Mouse (Mus musculus) embryonic facial prominence, embryonic 10.5 days (tissue): ENCODE data around the gene Gmeb2. TPM values are rescaled to one million over a fixed set of nuclear protein-coding genes. Genes with fewer than 3 reads are reported as not detected.

Experiments
- DNase-seq: peaks from one replicate; pipeline ENCODE4 v3.0.0-alpha.2; 2017; ENCODE audit warnings: low spot score
- H3K27ac ChIP-seq: fragments of 300-500 bp; sonication (generic); replicated peaks from 2 replicates; pipeline ENCODE4 v1.5.1; 2016; ENCODE audit warnings: mild to moderate bottlenecking
- H3K27me3 ChIP-seq: fragments of 300-500 bp; sonication (generic); replicated peaks from 2 replicates; pipeline ENCODE4 v1.6.1; 2016; ENCODE audit warnings: low read depth, mild to moderate bottlenecking; ENCODE audit not compliant: poor library complexity, severe bottlenecking
- H3K36me3 ChIP-seq: fragments of 300-500 bp; sonication (generic); replicated peaks from 2 replicates; pipeline ENCODE4 v1.6.1; 2016; ENCODE audit warnings: mild to moderate bottlenecking, moderate library complexity
- H3K4me1 ChIP-seq: fragments of 300-500 bp; sonication (generic); 2 replicates; pipeline ENCODE4 v1.6.1; 2016
- H3K4me3 ChIP-seq: fragments of 300-500 bp; sonication (generic); 2 replicates; pipeline ENCODE4 v1.5.1; 2016; ENCODE audit warnings: mild to moderate bottlenecking, moderate library complexity
- H3K9me3 ChIP-seq: fragments of 300-500 bp; sonication (generic); 2 replicates; pipeline ENCODE4 v1.6.1; 2016; ENCODE audit warnings: mild to moderate bottlenecking
- WGBS: fragments of 180-500 bp; shearing (Covaris S2); methylation state at CpG from one replicate; pipeline ENCODE4 v1.1.7; 2016; 5-methylcytosine and 5-hydroxymethylcytosine counted together
- polyA plus RNA-seq: library from polyadenylated mRNA; unstranded; fragments of >200 nt; fragmentation: Nextera tagmentation; extraction: Ambion mirVana; gene quantifications from 2 replicates; pipeline ENCODE4 v1.2.1, GENCODE M21; 2016

Gene Gmeb2
- polyA plus RNA-seq, 1 experiment from 2014 or later, result 20.2 TPM

GRCm38 (mm10) chr2:181253248-181253647 lies 34.6 kb downstream of the Gmeb2 start:
- H3K27me3 ChIP-seq, result no peaks in the 10 kb centered on the region
- H3K9me3 ChIP-seq, result no peaks in the 10 kb centered on the region
- DNase-seq, result no peak
- peaks cover 80% of the 10 kb centered on the region for H3K36me3 ChIP-seq
- H3K27ac ChIP-seq, result no peak overlapping the region
- peaks cover 5% of the 10 kb centered on the region for H3K4me1 ChIP-seq
- no peak overlapping the region for H3K4me3 ChIP-seq
- 82% methylated on average over 1 of the region's 1 CpGs for WGBS

DNA sequence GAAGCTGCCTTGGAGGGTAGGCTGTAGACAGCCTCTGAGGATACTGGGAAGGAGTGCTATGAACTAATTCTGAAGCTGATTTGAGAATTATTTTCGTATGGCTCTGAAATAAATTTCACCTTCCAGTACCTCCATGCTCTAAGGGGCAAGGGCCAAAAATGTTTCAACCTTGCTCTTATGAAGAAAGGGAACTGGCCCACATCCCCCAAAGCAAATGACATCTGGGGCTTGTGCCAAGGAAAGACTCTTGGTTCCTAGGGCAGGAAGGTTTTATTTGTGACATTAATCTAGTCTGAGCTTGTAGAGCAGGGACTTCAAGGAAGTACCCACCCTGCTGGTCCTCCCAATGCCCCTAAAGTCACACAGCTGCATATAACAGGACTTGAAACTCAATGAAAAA lies 36.0 kb downstream of the Gmeb2 start:
- H3K27ac ChIP-seq, result no peak overlapping the region
- peaks cover 66% of the 10 kb centered on the region for H3K36me3 ChIP-seq
- no peak for DNase-seq
- H3K9me3 ChIP-seq, result no peaks in the 10 kb centered on the region
- H3K27me3 ChIP-seq, result no peaks in the 10 kb centered on the region
- no peak overlapping the region for H3K4me3 ChIP-seq
- whole genome bisulfite sequencing, result 79% methylated on average over 1 of the region's 1 CpGs
- H3K4me1 ChIP-seq, result peaks cover 5% of the 10 kb centered on the region

- no peak for DNase-seq
- 82% methylated on average over 10 of the region's 10 CpGs for WGBS
- peaks cover 6% of the 10 kb centered on the region for H3K4me1 ChIP-seq
- peaks cover 41% of the 10 kb centered on the region for H3K36me3 ChIP-seq
- H3K27ac ChIP-seq, result no peak overlapping the region
- no peaks in the 10 kb centered on the region for H3K27me3 ChIP-seq
- H3K9me3 ChIP-seq, result no peaks in the 10 kb centered on the region
- H3K4me3 ChIP-seq, result no peak overlapping the region
These were observed 38.6 kb downstream of the Gmeb2 start for GRCm38 (mm10) chr2:181249217-181249616.

GRCm38 (mm10) chr2:181245031-181245430 lies 42.8 kb downstream of the Gmeb2 start:
- 36% methylated on average over 2 of the region's 2 CpGs for WGBS
- no peak for DNase-seq
- no peak overlapping the region for H3K4me3 ChIP-seq

DNA sequence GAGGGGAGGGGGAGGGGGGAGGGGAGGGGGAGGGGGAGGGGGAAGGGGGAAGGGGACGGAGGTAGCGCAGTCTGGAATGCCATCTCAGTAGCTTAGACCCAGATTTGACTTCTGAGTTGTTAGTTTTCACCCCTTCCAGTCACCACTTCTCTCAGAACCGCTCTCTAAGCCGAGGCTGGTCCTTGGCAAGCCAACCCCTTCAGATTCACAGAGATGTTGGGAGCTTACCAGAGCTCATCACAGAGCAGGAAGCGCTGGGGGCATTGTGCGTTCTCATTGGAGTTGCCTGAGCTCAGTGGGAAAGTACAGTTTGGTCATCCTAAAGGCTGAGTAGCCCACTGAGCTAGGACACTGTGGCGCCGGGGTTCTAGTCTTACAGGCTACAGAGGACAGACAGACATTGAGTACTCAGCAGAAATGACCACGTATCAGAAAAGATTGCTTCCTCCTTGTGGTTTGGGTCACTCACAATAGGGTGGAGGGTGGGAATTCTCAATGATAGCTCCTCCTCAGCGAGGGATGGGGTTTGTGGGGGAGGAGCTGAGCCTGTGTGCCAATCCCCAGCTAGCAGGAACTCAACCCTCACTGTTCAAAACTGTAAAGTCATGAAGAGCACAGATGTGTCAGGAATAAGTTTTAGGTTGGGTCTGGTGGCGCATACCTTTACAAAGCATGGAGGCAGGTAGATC lies 44.0 kb downstream of the Gmeb2 start:
- H3K27me3 ChIP-seq, result no peaks in the 10 kb centered on the region
- no peak overlapping the region for H3K27ac ChIP-seq
- no peak for DNase-seq
- WGBS, result 26% methylated on average over 11 of the region's 11 CpGs
- H3K4me1 ChIP-seq, result peaks cover 31% of the 10 kb centered on the region
- H3K9me3 ChIP-seq, result no peaks in the 10 kb centered on the region
- no peaks in the 10 kb centered on the region for H3K36me3 ChIP-seq
- no peak overlapping the region for H3K4me3 ChIP-seq

More at GRCm38 (mm10) chr2:181245031-181245430, 42.8 kb downstream of the Gmeb2 start:
- Histone ChIP-seq H3K27me3 (no peaks in the 10 kb centered on the region), H3K36me3 (no peaks in the 10 kb centered on the region), H3K9me3 (no peaks in the 10 kb centered on the region), H3K4me1 (peaks cover 36% of the 10 kb centered on the region), H3K27ac (no peak overlapping the region)

- H3K36me3 ChIP-seq, result no peaks in the 10 kb centered on the region
- H3K4me1 ChIP-seq, result peaks cover 31% of the 10 kb centered on the region
- 66% methylated on average over 3 of the region's 3 CpGs for WGBS
- H3K27me3 ChIP-seq, result no peaks in the 10 kb centered on the region
- H3K27ac ChIP-seq, result 0 out of 2 replicates have a peak overlapping the region, but pooled peaks have one; percentile 71
- H3K4me3 ChIP-seq, result peak overlapping the region; percentile 58
- H3K9me3 ChIP-seq, result no peaks in the 10 kb centered on the region
- no peak for DNase-seq
These were observed 45.5 kb downstream of the Gmeb2 start for GRCm38 (mm10) chr2:181242314-181242665.

GRCm38 (mm10) chr2:181241602-181242313 lies 46.1 kb downstream of the Gmeb2 start, which contains the start of gene Helz2:
Gene Helz2 (minus strand): TSS chr2:181242027.
- peak; percentile 57 for DNase-seq
- WGBS, result 11% methylated on average over 16 of the region's 16 CpGs
- Histone ChIP-seq H3K27me3 (no peaks in the 10 kb centered on the region), H3K9me3 (no peaks in the 10 kb centered on the region), H3K4me1 (peaks cover 31% of the 10 kb centered on the region), H3K36me3 (no peaks in the 10 kb centered on the region), H3K4me3 (peak within 1 kb of the TSS; percentile 58), H3K27ac (peak within 1 kb of the TSS; percentile 71)

DNA sequence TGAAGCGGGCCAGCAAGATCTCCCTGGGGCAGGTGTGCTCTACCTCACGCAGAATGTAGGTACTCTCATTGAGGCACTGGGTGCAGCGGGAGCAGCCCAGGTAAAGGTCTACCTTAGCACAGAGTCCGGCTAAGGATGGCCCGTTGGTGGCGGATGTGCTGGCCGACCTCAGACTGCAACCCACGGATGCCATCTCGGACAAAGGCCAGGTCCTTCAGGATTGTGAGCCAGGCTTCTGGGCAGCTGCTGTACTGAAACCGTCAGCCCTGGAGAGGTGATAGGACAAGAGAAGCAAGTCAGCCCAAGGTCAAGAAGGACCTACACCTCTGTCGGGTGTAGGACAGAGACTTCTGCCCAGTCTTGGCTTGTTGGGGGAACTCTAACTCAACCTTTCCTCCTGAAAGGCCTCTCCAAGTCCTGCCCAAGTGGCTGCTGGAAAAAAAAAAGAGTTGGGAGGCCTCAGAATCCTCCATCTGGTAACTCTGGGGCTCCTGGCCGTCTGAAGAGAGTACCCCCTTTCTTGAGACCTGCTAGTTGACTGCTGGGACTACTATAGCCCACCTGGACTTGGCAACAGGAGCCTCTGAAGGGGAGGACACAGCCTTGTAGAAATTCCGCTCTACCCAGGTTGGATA lies 46.9 kb downstream of the Gmeb2 start:
- whole genome bisulfite sequencing, result 93% methylated on average over 13 of the region's 13 CpGs
- Histone ChIP-seq H3K4me3 (peak overlapping the region; percentile 58), H3K4me1 (peaks cover 31% of the 10 kb centered on the region)

DNA sequence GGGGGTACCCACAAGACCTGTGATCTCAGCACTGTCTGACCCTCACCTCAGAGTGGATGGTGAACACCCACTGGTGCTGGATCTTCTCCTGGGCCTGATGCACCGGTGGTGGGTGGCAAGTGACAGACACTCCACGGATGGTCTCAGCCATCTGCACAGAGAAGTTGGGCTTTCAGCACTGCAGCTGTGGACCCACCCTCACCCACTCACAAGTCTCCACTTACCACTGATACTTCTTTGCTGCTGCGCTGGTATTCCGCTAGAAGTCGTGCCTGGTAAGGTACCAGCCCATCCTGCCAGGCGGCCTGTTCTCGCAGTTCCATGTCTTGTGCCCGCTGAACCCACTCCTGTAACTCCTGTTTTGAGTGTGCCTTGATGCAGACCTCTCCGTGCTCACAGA lies 48.6 kb downstream of the Gmeb2 start:
- Histone ChIP-seq H3K4me3 (no peak overlapping the region), H3K36me3 (no peaks in the 10 kb centered on the region), H3K9me3 (no peaks in the 10 kb centered on the region), H3K4me1 (peaks cover 30% of the 10 kb centered on the region), H3K27ac (no peak overlapping the region), H3K27me3 (no peaks in the 10 kb centered on the region)
- no peak for DNase-seq
- WGBS, result 91% methylated on average over 9 of the region's 9 CpGs

More for the DNA sequence above, 46.9 kb downstream of the Gmeb2 start:
- Histone ChIP-seq H3K36me3 (no peaks in the 10 kb centered on the region), H3K27ac (no peak overlapping the region), H3K9me3 (no peaks in the 10 kb centered on the region), H3K27me3 (no peaks in the 10 kb centered on the region)
- DNase-seq, result no peak

GRCm38 (mm10) chr2:181238861-181239260 lies 49.0 kb downstream of the Gmeb2 start:
- no peak overlapping the region for H3K4me3 ChIP-seq
- DNase-seq, result no peak
- no peak overlapping the region for H3K27ac ChIP-seq
- no peaks in the 10 kb centered on the region for H3K36me3 ChIP-seq
- H3K27me3 ChIP-seq, result no peaks in the 10 kb centered on the region
- H3K4me1 ChIP-seq, result peaks cover 26% of the 10 kb centered on the region
- 68% methylated on average over 2 of the region's 2 CpGs for WGBS
- no peaks in the 10 kb centered on the region for H3K9me3 ChIP-seq

DNA sequence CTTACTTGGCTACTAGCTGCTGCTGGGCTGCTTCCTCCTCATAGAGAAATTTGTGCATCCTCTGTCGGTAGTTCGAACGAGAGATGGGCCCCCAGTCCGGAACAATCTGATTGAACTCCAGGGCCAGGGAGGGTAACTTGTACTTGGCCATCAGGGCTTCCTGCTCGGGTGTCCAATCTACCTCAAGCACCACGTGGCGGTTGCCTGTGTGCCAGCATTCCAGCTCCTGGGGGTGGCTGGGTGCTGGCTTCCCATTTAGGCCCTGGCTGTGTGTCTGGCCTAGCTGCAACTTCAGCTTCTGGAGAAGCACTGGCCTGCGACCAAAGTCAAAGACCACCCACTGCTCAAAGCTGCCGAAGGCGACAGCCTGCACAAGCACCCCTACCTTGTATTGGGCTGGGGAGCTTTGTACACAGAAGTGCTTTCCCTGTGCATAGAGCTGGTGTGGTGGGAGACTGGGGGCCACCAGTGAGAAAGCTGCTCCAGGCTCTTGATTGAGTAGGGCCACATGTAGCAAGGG lies 49.7 kb downstream of the Gmeb2 start:
- no peak for DNase-seq
- H3K4me3 ChIP-seq, result no peak overlapping the region
- H3K9me3 ChIP-seq, result no peaks in the 10 kb centered on the region
- 81% methylated on average over 10 of the region's 10 CpGs for WGBS
- H3K36me3 ChIP-seq, result no peaks in the 10 kb centered on the region
- H3K4me1 ChIP-seq, result peaks cover 19% of the 10 kb centered on the region
- H3K27ac ChIP-seq, result no peak overlapping the region
- H3K27me3 ChIP-seq, result no peaks in the 10 kb centered on the region

DNA sequence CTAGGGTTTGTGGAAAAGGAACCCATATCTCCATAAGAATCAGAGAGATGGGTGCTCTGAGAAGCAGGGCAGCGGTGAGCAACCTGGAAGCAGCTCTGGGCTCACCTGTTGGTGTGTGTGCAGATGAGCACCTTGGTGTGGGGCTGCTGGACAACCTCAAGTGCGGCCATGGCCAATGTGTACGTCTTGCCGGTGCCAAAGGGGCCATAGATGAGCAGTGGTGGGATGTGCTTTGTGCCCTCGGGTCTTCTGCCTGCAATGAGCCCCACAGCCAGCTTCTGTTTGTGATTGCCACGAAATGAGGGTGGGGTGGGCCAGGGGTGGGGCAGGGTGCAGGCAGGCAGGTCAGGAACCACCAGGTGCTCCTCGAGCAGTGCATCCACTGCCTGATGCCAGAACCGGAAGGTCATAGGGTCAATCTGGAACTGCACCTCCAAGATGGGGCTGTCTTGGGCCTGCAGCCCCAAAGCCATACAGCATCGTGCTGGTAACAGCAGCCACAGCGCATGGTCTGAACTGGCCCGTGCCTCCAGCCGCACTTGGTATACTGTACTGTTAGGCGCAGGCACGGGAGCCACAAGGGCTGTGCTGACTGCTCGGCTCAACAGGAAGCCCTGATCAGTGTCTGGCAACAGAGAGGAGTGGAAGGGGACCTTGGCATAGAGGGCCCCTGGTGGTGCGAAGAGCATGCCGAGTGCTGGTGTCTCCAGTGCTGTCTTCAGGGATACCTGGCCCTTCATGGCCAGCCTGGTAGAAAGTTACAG lies 50.4 kb downstream of the Gmeb2 start:
- Histone ChIP-seq H3K27ac (no peak overlapping the region), H3K27me3 (no peaks in the 10 kb centered on the region)
- 88% methylated on average over 17 of the region's 17 CpGs for WGBS

More for the DNA sequence above, 50.4 kb downstream of the Gmeb2 start:
- no peaks in the 10 kb centered on the region for H3K9me3 ChIP-seq
- DNase-seq, result no peak
- H3K36me3 ChIP-seq, result no peaks in the 10 kb centered on the region; the same call in 1 of the 2 replicates
- H3K4me3 ChIP-seq, result no peak overlapping the region
- H3K4me1 ChIP-seq, result peaks cover 14% of the 10 kb centered on the region
